ENCODE assay signal across 9 mouse cellular contexts in the genomic region with DNA sequence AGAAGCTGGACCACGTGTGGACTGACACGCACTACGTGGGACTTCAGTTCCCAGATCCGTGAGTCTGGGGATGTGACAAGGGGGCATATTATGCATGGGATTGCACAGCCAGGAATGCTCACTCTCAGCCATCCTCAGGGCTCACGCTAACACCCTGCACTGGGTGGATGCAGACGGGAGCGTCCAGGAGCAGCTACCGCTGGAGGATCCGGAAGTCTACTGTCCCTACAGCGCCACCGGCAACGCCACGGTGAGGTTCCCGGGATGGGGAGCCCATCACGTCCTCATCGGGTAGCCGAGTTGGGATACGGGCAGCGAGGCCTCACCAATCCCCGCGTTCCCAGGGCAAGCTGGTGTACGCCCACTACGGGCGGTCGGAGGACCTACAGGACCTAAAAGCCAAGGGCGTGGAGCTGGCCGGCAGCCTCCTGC. TPM values are rescaled to one million over a fixed set of nuclear protein-coding genes. Genes with fewer than 3 reads are reported as not detected.
DNase-seq lines count a peak whose midpoint lies in the region; ATAC-seq and TF ChIP-seq lines count a peak whose summit lies in the region.
"Had no signal": no experiment of that assay in that cellular context is flagged by ENCODE, and none has a peak within 500 bp of the region (broad histone marks: within the 10 kb centered on the region; RNA-seq: fewer than 3 reads in every experiment).

No protein-coding gene starts in this region.

- intact Hi-C loops in left cerebral cortex, postnatal 10 days (cut with DNase I) = no loop called here

- peaks cover 33% of the 10 kb centered on the region for H3K4me1 ChIP-seq in E14TG2a.4 (replicated peaks; ENCODE audit: low read depth, low read length)
- peaks cover 2% of the 10 kb centered on the region; the same call in 1 of the 2 replicates for H3K4me1 ChIP-seq in brown adipose tissue, adult 24 weeks (ENCODE audit: control insufficient read depth, insufficient read depth, insufficient read length, low read length)
- 0 out of 2 replicates have a peak, but pooled peaks cover 3% of the 10 kb centered on the region for H3K4me1 ChIP-seq in forebrain, embryonic 14.5 days (ENCODE audit: control insufficient read depth, insufficient read depth, low read length)
- H3K4me1 ChIP-seq in hindbrain, embryonic 13.5 days (replicated peaks) = 0 out of 2 replicates have a peak, but pooled peaks cover 6% of the 10 kb centered on the region

- no peak for DNase-seq in forebrain, embryonic 14.5 days (ENCODE audit: low spot score)
- DNase-seq in left cerebral cortex, postnatal 10 days (ENCODE audit: extremely low spot score in 1 of 2, low spot score in 2 of 2) = peak; percentile 36 to 69
- peak; percentile 35 for DNase-seq in lung, postnatal 25 days (ENCODE audit: low spot score)
- peak; percentile 34 to 39 for DNase-seq in right cerebral cortex, postnatal 36 days (ENCODE audit: low spot score in 2 of 2)
- DNase-seq in c-Kit-positive CD71-positive TER-119-positive erythroid progenitor cells, embryonic 14.5 days (ENCODE audit: low spot score) = no peak

- H3K36me3 ChIP-seq in E14TG2a.4 (ENCODE audit: insufficient read depth, low read length) = no peaks in the 10 kb centered on the region
- H3K36me3 ChIP-seq in forebrain, embryonic 14.5 days (ENCODE audit: control insufficient read depth, insufficient read depth, low read length) = no peaks in the 10 kb centered on the region
- H3K36me3 ChIP-seq in hindbrain, embryonic 13.5 days = peaks cover 4% of the 10 kb centered on the region; the same call in 1 of the 2 replicates

- no peak for ATAC-seq in forebrain, embryonic 14.5 days
- peak; percentile 49; the same call in 1 of the 2 replicates for ATAC-seq in hindbrain, embryonic 13.5 days (ENCODE audit: low FRiP score)
- ATAC-seq: Patski had no signal

- H3K27me3 ChIP-seq in E14TG2a.4 (ENCODE audit: insufficient read depth, low read length) = peaks cover 51% of the 10 kb centered on the region
- H3K27me3 ChIP-seq in forebrain, embryonic 14.5 days (replicated peaks; ENCODE audit: control insufficient read depth, insufficient read depth, low read length) = peaks cover 4% of the 10 kb centered on the region; the same call in 1 of the 2 replicates
- 0 out of 2 replicates have a peak, but pooled peaks cover 4% of the 10 kb centered on the region for H3K27me3 ChIP-seq in hindbrain, embryonic 13.5 days

- H3K4me3 ChIP-seq in E14TG2a.4 (replicated peaks; ENCODE audit: low read length) = peak overlapping the region; percentile 52; the same call in 1 of the 2 replicates
- peak overlapping the region; percentile 23 for H3K4me3 ChIP-seq in brown adipose tissue, adult 24 weeks (ENCODE audit: insufficient read depth, low read depth, low read length)
- H3K4me3 ChIP-seq in forebrain, embryonic 14.5 days (ENCODE audit: low read depth, low read length) = peak overlapping the region; percentile 9; the same call in 1 of the 2 replicates
- H3K4me3 ChIP-seq in hindbrain, embryonic 13.5 days = peak overlapping the region; percentile 29

- H3K9ac ChIP-seq in forebrain, embryonic 14.5 days (ENCODE audit: low read length) = peak overlapping the region; percentile 37; the same call in 1 of the 2 replicates
- peak overlapping the region; percentile 58 for H3K9ac ChIP-seq in hindbrain, embryonic 13.5 days

- WGBS in forebrain, embryonic 14.5 days = 6% methylated on average over 27 of the region's 27 CpGs
- 8% methylated on average over 27 of the region's 27 CpGs for WGBS in hindbrain, embryonic 13.5 days

- H3K27ac ChIP-seq in brown adipose tissue, adult 24 weeks (replicated peaks; ENCODE audit: low read depth, low read length) = no peak overlapping the region
- no peak overlapping the region for H3K27ac ChIP-seq in forebrain, embryonic 14.5 days (ENCODE audit: low read depth, low read length)
- H3K27ac ChIP-seq in hindbrain, embryonic 13.5 days = no peak overlapping the region

- TF ChIP-seq CTCF in E14TG2a.4 (conservative IDR thresholded peaks at IDR 0.05; ENCODE audit: low read length) = peak; percentile 24

- peak overlapping the region; percentile 46 for H3K4me2 ChIP-seq in forebrain, embryonic 14.5 days (ENCODE audit: low read length)
- H3K4me2 ChIP-seq in hindbrain, embryonic 13.5 days = peak overlapping the region; percentile 52

- no peaks in the 10 kb centered on the region for H3K9me3 ChIP-seq in E14TG2a.4 (ENCODE audit: low read length)
- H3K9me3 ChIP-seq in forebrain, embryonic 14.5 days (replicated peaks; ENCODE audit: control insufficient read depth, low read length) = no peaks in the 10 kb centered on the region
- no peaks in the 10 kb centered on the region for H3K9me3 ChIP-seq in hindbrain, embryonic 13.5 days

RNA-seq across cellular contexts. Expression of a gene that starts 4.8 kb away (rescaled TPM):
- polyA plus RNA-seq in brown adipose tissue, adult 24 weeks (2012; ENCODE audit: insufficient read depth, insufficient read length, missing spikeins) = 4.6 and 6.1 TPM in 2 replicates
- 1.8 and 1.9 TPM in 2 replicates for polyA plus RNA-seq in forebrain, embryonic 14.5 days (2014; fragmentation: Nextera tagmentation; extraction: Ambion mirVana)
- polyA plus RNA-seq in hindbrain, embryonic 13.5 days (2015; fragmentation: Nextera tagmentation; extraction: Ambion mirVana) = 3.4 and 3.8 TPM in 2 replicates
- 10 to 100 TPM; 23.7 to 26.7 TPM for total RNA-seq in left cerebral cortex, postnatal 10 days (2021)
- polyA plus RNA-seq: Patski had no signal

RNA-seq across cellular contexts. Expression of a gene that starts 21.2 kb away (rescaled TPM):
- polyA plus RNA-seq in brown adipose tissue, adult 24 weeks (2012; ENCODE audit: insufficient read depth, insufficient read length, missing spikeins) = not detected in 2 replicates
- polyA plus RNA-seq in forebrain, embryonic 14.5 days (2014; fragmentation: Nextera tagmentation; extraction: Ambion mirVana) = 184 and 201 TPM in 2 replicates
- polyA plus RNA-seq in hindbrain, embryonic 13.5 days (2015; fragmentation: Nextera tagmentation; extraction: Ambion mirVana) = 256 and 271 TPM in 2 replicates
- 100 to 1,000 TPM; 151 to 152 TPM for total RNA-seq in left cerebral cortex, postnatal 10 days (2021)
- polyA plus RNA-seq: Patski had no signal

RNA-seq across cellular contexts. Expression of a gene that starts 26.4 kb away (rescaled TPM):
- polyA plus RNA-seq in brown adipose tissue, adult 24 weeks (2012; ENCODE audit: insufficient read depth, insufficient read length, missing spikeins) = 31.1 and 45.9 TPM in 2 replicates
- 44.4 and 58.4 TPM in 2 replicates for polyA plus RNA-seq in forebrain, embryonic 14.5 days (2014; fragmentation: Nextera tagmentation; extraction: Ambion mirVana)
- 49.1 and 49.6 TPM in 2 replicates for polyA plus RNA-seq in hindbrain, embryonic 13.5 days (2015; fragmentation: Nextera tagmentation; extraction: Ambion mirVana)
- total RNA-seq in left cerebral cortex, postnatal 10 days (2021) = 10 to 100 TPM; 38.8 to 43.1 TPM

RNA-seq across cellular contexts. Expression of a gene that starts 39.1 kb away (rescaled TPM):
- 66.8 and 89.9 TPM in 2 replicates for polyA plus RNA-seq in brown adipose tissue, adult 24 weeks (2012; ENCODE audit: insufficient read depth, insufficient read length, missing spikeins)
- polyA plus RNA-seq in forebrain, embryonic 14.5 days (2014; fragmentation: Nextera tagmentation; extraction: Ambion mirVana) = 10.5 and 12.3 TPM in 2 replicates
- polyA plus RNA-seq in hindbrain, embryonic 13.5 days (2015; fragmentation: Nextera tagmentation; extraction: Ambion mirVana) = 22.8 and 26.4 TPM in 2 replicates
- total RNA-seq in left cerebral cortex, postnatal 10 days (2021) = 10 to 100 TPM; 11.4 to 12.3 TPM

RNA-seq across cellular contexts. Expression of a gene that starts 41.2 kb away (rescaled TPM):
- 285 and 328 TPM in 2 replicates for polyA plus RNA-seq in brown adipose tissue, adult 24 weeks (2012; ENCODE audit: insufficient read depth, insufficient read length, missing spikeins)
- 598 and 644 TPM in 2 replicates for polyA plus RNA-seq in forebrain, embryonic 14.5 days (2014; fragmentation: Nextera tagmentation; extraction: Ambion mirVana)
- polyA plus RNA-seq in hindbrain, embryonic 13.5 days (2015; fragmentation: Nextera tagmentation; extraction: Ambion mirVana) = 529 and 536 TPM in 2 replicates
- total RNA-seq in left cerebral cortex, postnatal 10 days (2021) = 1,000 to 10,000 TPM in 1 of 2 experiments, 100 to 1,000 TPM in 1; 996 to 1,005 TPM

Comparison
In these comparisons a context has a peak if more than half of its experiments do, and no peak if none do; other contexts are left out.
1. DNase-seq: peak in left cerebral cortex, postnatal 10 days (2 of 2), lung, postnatal 25 days (single experiment) and right cerebral cortex, postnatal 36 days (2 of 2); none in forebrain, embryonic 14.5 days (single experiment) and c-Kit-positive CD71-positive TER-119-positive erythroid progenitor cells, embryonic 14.5 days (single experiment).
2. RNA of a gene that starts 21.2 kb away (polyA plus RNA-seq): 256 to 271 TPM in hindbrain, embryonic 13.5 days and 184 to 201 TPM in forebrain, embryonic 14.5 days; not detected in brown adipose tissue, adult 24 weeks; every median in the first group is over 100 times any median in the second.
3. Peak in every context shown above with its lines, with median percentiles within 50 percentile points of each other: H3K4me3 ChIP-seq.